Mouse (Mus musculus): ENCODE measurements at regions not wholly inside any gene's neighbourhood (a gene's known extent, or its start where the extent isn't known, plus 50 kb on each side); places are given as distances from the start of the nearest gene placed in this dataset.

- ATAC-seq (replicated peaks; ENCODE audit: poor library complexity), result no peak
Observed at GRCm38 (mm10) chr6:117276850-117277249, 108.5 kb downstream of the Cxcl12 start.

GRCm38 (mm10) chr6:117279297-117279696, 111.0 kb downstream of the Cxcl12 start:
- ATAC-seq (replicated peaks; ENCODE audit: poor library complexity), result no peak

- ATAC-seq (replicated peaks; ENCODE audit: poor library complexity), result no peak
Observed at GRCm38 (mm10) chr6:117279786-117280411, 111.6 kb downstream of the Cxcl12 start.

- no peak for ATAC-seq (replicated peaks; ENCODE audit: poor library complexity)
Observed at GRCm38 (mm10) chr6:117280911-117281310, 112.6 kb downstream of the Cxcl12 start.

GRCm38 (mm10) chr6:117283616-117284015, 115.3 kb downstream of the Cxcl12 start:
- no peak for ATAC-seq (replicated peaks; ENCODE audit: poor library complexity)

- ATAC-seq (replicated peaks; ENCODE audit: poor library complexity), result no peak
Observed at GRCm38 (mm10) chr6:117284376-117285106, 116.2 kb downstream of the Cxcl12 start.

- ATAC-seq (replicated peaks; ENCODE audit: poor library complexity), result peak; percentile 63
Observed at GRCm38 (mm10) chr6:117287396-117287795, 119.1 kb downstream of the Cxcl12 start.

- no peak for ATAC-seq (replicated peaks; ENCODE audit: poor library complexity)
Observed at GRCm38 (mm10) chr6:117293780-117294465, 125.6 kb downstream of the Cxcl12 start.

GRCm38 (mm10) chr6:117297918-117298317, 129.6 kb downstream of the Cxcl12 start:
- ATAC-seq (replicated peaks; ENCODE audit: poor library complexity), result no peak

GRCm38 (mm10) chr6:117299503-117300288, 131.4 kb downstream of the Cxcl12 start:
- ATAC-seq (replicated peaks; ENCODE audit: poor library complexity), result no peak

- ATAC-seq (replicated peaks; ENCODE audit: poor library complexity), result no peak
Observed at GRCm38 (mm10) chr6:117303361-117303760, 135.0 kb downstream of the Cxcl12 start.

- no peak for ATAC-seq (replicated peaks; ENCODE audit: poor library complexity)
Observed at GRCm38 (mm10) chr6:117305736-117306250, 137.5 kb downstream of the Cxcl12 start.

GRCm38 (mm10) chr6:117308636-117309035, 140.3 kb downstream of the Cxcl12 start:
- no peak for ATAC-seq (replicated peaks; ENCODE audit: poor library complexity)

- ATAC-seq (replicated peaks; ENCODE audit: poor library complexity), result no peak
Observed at GRCm38 (mm10) chr6:117312891-117313781, 144.8 kb downstream of the Cxcl12 start.

GRCm38 (mm10) chr6:117313944-117314566, 145.7 kb downstream of the Cxcl12 start:
- no peak for ATAC-seq (replicated peaks; ENCODE audit: poor library complexity)

- no peak for ATAC-seq (replicated peaks; ENCODE audit: poor library complexity)
Observed at GRCm38 (mm10) chr6:117323301-117323700, 155.0 kb downstream of the Cxcl12 start.

GRCm38 (mm10) chr6:117323850-117324249, 155.5 kb downstream of the Cxcl12 start:
- no peak for ATAC-seq (replicated peaks; ENCODE audit: poor library complexity)

GRCm38 (mm10) chr6:117326835-117327775, 158.8 kb downstream of the Cxcl12 start:
- ATAC-seq (replicated peaks; ENCODE audit: poor library complexity), result no peak

Data from megakaryocyte progenitor cell, adult 5-6 weeks (primary cell).